Mouse (Mus musculus) kidney, postnatal 0 days (tissue): ENCODE results near the gene A430005L14Rik. TPM values are rescaled to one million over a fixed set of nuclear protein-coding genes. Genes with fewer than 3 reads are reported as not detected.
A peak's percentile ranks its signal among the peaks of the same experiment; 100 is the strongest.

Source experiments
- ATAC-seq: fragments of 200-750 bp; cut with Nextera tagmentation; replicated peaks from 2 replicates; pipeline ENCODE4 v1.8.0; 2017; ENCODE audit warnings: low read depth, moderate number of reproducible peaks, moderate TSS enrichment, moderate library complexity; ENCODE audit not compliant: low FRiP score
- DNase-seq: peaks from one replicate; pipeline ENCODE4 v3.0.0-alpha.2; 2016; ENCODE audit warnings: low spot score
- H3K27ac ChIP-seq: fragments of 300-500 bp; sonication (generic); 2 replicates; pipeline ENCODE4 v1.5.1; 2014; ENCODE audit warnings: mild to moderate bottlenecking
- H3K27me3 ChIP-seq: fragments of 300-500 bp; sonication (generic); 2 replicates; pipeline ENCODE4 v1.6.1; 2014; ENCODE audit warnings: low read length, mixed read lengths; ENCODE audit not compliant: insufficient read depth
- H3K36me3 ChIP-seq: fragments of 300-500 bp; sonication (generic); 2 replicates; pipeline ENCODE4 v1.6.1; 2014; ENCODE audit warnings: low read length, mixed read lengths; ENCODE audit not compliant: insufficient read depth
- H3K4me1 ChIP-seq: fragments of 300-500 bp; sonication (generic); replicated peaks from 2 replicates; pipeline ENCODE4 v1.6.1; 2014; ENCODE audit warnings: antibody characterized with exemption, low read length, mixed read lengths; ENCODE audit not compliant: insufficient read depth
- H3K4me2 ChIP-seq: fragments of 300-500 bp; sonication (generic); 2 replicates; pipeline ENCODE4 v1.6.1; 2014; ENCODE audit warnings: mild to moderate bottlenecking, low read length, moderate library complexity, mixed read lengths
- H3K4me3 ChIP-seq: fragments of 300-500 bp; sonication (generic); replicated peaks from 2 replicates; pipeline ENCODE4 v1.5.1; 2014; ENCODE audit warnings: low read depth, low read length
- H3K9ac ChIP-seq: fragments of 300-500 bp; sonication (generic); 2 replicates; pipeline ENCODE4 v1.6.1; 2014; ENCODE audit warnings: low read depth, low read length
- H3K9me3 ChIP-seq: fragments of 300-500 bp; sonication (generic); replicated peaks from 2 replicates; pipeline ENCODE4 v1.6.1; 2016; ENCODE audit warnings: low read length, inconsistent platforms, mixed read lengths
- CTCF ChIP-seq: IDR thresholded peaks from 2 replicates; pipeline ENCODE4 v1.5.1; 2016; ENCODE audit warnings: antibody characterized with exemption, low read depth, mild to moderate bottlenecking, moderate library complexity
- WGBS: fragments of 180-500 bp; shearing (Covaris S2); extraction: QIAGEN DNeasy Blood & Tissue Kit; methylation state at CpG from one replicate; pipeline ENCODE4 v1.1.7; 2014; 5-methylcytosine and 5-hydroxymethylcytosine counted together
- polyA plus RNA-seq: library from polyadenylated mRNA; unstranded; fragments of >200 nt; fragmentation: Nextera tagmentation; extraction: Ambion mirVana; gene quantifications from 2 replicates; pipeline ENCODE4 v1.2.1, GENCODE M21; 2015

Gene A430005L14Rik
- polyA plus RNA-seq, 1 experiment from 2014 or later = 94.8 TPM

- Histone ChIP-seq H3K9me3 (no peaks in the 10 kb centered on the region), H3K36me3 (no peaks in the 10 kb centered on the region), H3K4me1 (no peaks in the 10 kb centered on the region), H3K9ac (no peak overlapping the region), H3K27ac (no peak overlapping the region), H3K4me2 (no peak overlapping the region), H3K27me3 (no peaks in the 10 kb centered on the region), H3K4me3 (no peak overlapping the region)
- DNase-seq = no peak
- ATAC-seq = no peak
- 64% methylated on average over 3 of the region's 3 CpGs for WGBS
- no peak for TF ChIP-seq CTCF
Measured at GRCm38 (mm10) chr4:153951150-153951549, 5.9 kb upstream of the A430005L14Rik start.

GRCm38 (mm10) chr4:153951692-153952091 lies 5.3 kb upstream of the A430005L14Rik start:
- ATAC-seq (no peak), DNase-seq (no peak)
- Histone ChIP-seq H3K27me3 (no peaks in the 10 kb centered on the region), H3K4me3 (no peak overlapping the region), H3K4me1 (no peaks in the 10 kb centered on the region), H3K36me3 (no peaks in the 10 kb centered on the region), H3K9ac (no peak overlapping the region), H3K4me2 (no peak overlapping the region), H3K27ac (no peak overlapping the region), H3K9me3 (no peaks in the 10 kb centered on the region)
- no peak for TF ChIP-seq CTCF
- WGBS = 36% methylated on average over 5 of the region's 5 CpGs

- no peak overlapping the region for H3K9ac ChIP-seq
- no peak overlapping the region for H3K4me2 ChIP-seq
- TF ChIP-seq CTCF = no peak
- H3K27me3 ChIP-seq = no peaks in the 10 kb centered on the region
- DNase-seq (no peak), ATAC-seq (no peak)
- H3K9me3 ChIP-seq = no peaks in the 10 kb centered on the region
- H3K4me1 ChIP-seq = no peaks in the 10 kb centered on the region; the same call in 1 of the 2 replicates
- WGBS = 77% methylated on average over 8 of the region's 8 CpGs
- H3K27ac ChIP-seq = no peak overlapping the region
- 0 out of 2 replicates have a peak, but pooled peaks cover 11% of the 10 kb centered on the region for H3K36me3 ChIP-seq
- H3K4me3 ChIP-seq = no peak overlapping the region
Measured at GRCm38 (mm10) chr4:153955651-153956050, 1.4 kb upstream of the A430005L14Rik start.

GRCm38 (mm10) chr4:153957444-153958250 lies 610 bp downstream of the A430005L14Rik start:
- DNase-seq (peak; percentile 57), ATAC-seq (peak; percentile 78)
- Histone ChIP-seq H3K27ac (peak overlapping the region; percentile 93), H3K36me3 (peaks cover 29% of the 10 kb centered on the region; the same call in 1 of the 2 replicates), H3K4me3 (peak overlapping the region; percentile 55), H3K9ac (peak overlapping the region; percentile 84), H3K4me2 (peak overlapping the region; percentile 74), H3K27me3 (no peaks in the 10 kb centered on the region), H3K4me1 (no peaks in the 10 kb centered on the region; the same call in 1 of the 2 replicates), H3K9me3 (no peaks in the 10 kb centered on the region)
- TF ChIP-seq CTCF = no peak
- WGBS = under 1% methylated on average over 30 of the region's 37 CpGs

GRCm38 (mm10) chr4:153962631-153963030 lies 5.6 kb downstream of the A430005L14Rik start:
- H3K4me3 ChIP-seq = no peak overlapping the region
- no peak overlapping the region for H3K9ac ChIP-seq
- H3K27ac ChIP-seq = no peak overlapping the region
- no peaks in the 10 kb centered on the region for H3K27me3 ChIP-seq
- DNase-seq (no peak), ATAC-seq (no peak)
- 86% methylated on average over 7 of the region's 7 CpGs for WGBS
- TF ChIP-seq CTCF = no peak
- H3K36me3 ChIP-seq = peaks cover 38% of the 10 kb centered on the region
- H3K9me3 ChIP-seq = no peaks in the 10 kb centered on the region
- no peak overlapping the region for H3K4me2 ChIP-seq
- H3K4me1 ChIP-seq = no peaks in the 10 kb centered on the region; the same call in 1 of the 2 replicates

- TF ChIP-seq CTCF = no peak
- H3K4me3 ChIP-seq = no peak overlapping the region
- 91% methylated on average over 5 of the region's 5 CpGs for WGBS
- no peaks in the 10 kb centered on the region for H3K27me3 ChIP-seq
- DNase-seq (no peak), ATAC-seq (no peak)
- no peak overlapping the region for H3K27ac ChIP-seq
- no peak overlapping the region for H3K4me2 ChIP-seq
- no peaks in the 10 kb centered on the region for H3K4me1 ChIP-seq
- no peak overlapping the region for H3K9ac ChIP-seq
- no peaks in the 10 kb centered on the region for H3K9me3 ChIP-seq
- H3K36me3 ChIP-seq = peaks cover 26% of the 10 kb centered on the region
Measured at GRCm38 (mm10) chr4:153966651-153967050, 9.6 kb downstream of the A430005L14Rik start.
